9 mouse cellular contexts compared by ENCODE assay signal in genomic region chr6:54629734-54630133, GRCm38 (mm10). TPM values are rescaled to one million over a fixed set of nuclear protein-coding genes. Genes with fewer than 3 reads are reported as not detected.
DNase-seq lines count a peak whose midpoint lies in the region; ATAC-seq lines count a peak whose summit lies in the region.
"Had no signal": no experiment of that assay in that cellular context is flagged by ENCODE, and none has a peak within 500 bp of the region (broad histone marks: within the 10 kb centered on the region; RNA-seq: fewer than 3 reads in every experiment).

No protein-coding gene starts in this region.

- H3K27me3 ChIP-seq in intestine, embryonic 16.5 days (replicated peaks; ENCODE audit: control insufficient read depth, insufficient read depth, low read length): no peaks in the 10 kb centered on the region
- H3K27me3 ChIP-seq: lung, embryonic 15.5 days had no signal

- no peaks in the 10 kb centered on the region for H3K36me3 ChIP-seq in intestine, embryonic 16.5 days (ENCODE audit: control insufficient read depth, insufficient read depth, low read length)

- 31% methylated on average over 7 of the region's 7 CpGs for WGBS in intestine, embryonic 16.5 days

- no peak overlapping the region for H3K9ac ChIP-seq in intestine, embryonic 16.5 days (ENCODE audit: low read depth, low read length)
- H3K9ac ChIP-seq: lung, embryonic 15.5 days had no signal

- DNase-seq in heart, postnatal 4 days: peak; percentile 35
- DNase-seq in heart, adult 18-20 months: no peak
- DNase-seq in 416B (ENCODE audit: low read depth): peak; percentile 2
- DNase-seq in WW6 (ENCODE audit: low read depth, low spot score): peak; percentile 3
- peak; percentile 52 for DNase-seq in naive thymus-derived CD4-positive, alpha-beta T cell, adult 2 months (ENCODE audit: low read depth)
- no peak for DNase-seq in left cerebral cortex, adult 8-10 months (ENCODE audit: low spot score in 2 of 2)
- no peak for DNase-seq in right cerebral cortex, postnatal 4 days

- H3K4me2 ChIP-seq in intestine, embryonic 16.5 days (ENCODE audit: low read depth, low read length): no peak overlapping the region
- H3K4me2 ChIP-seq: lung, embryonic 15.5 days had no signal

- H3K4me3 ChIP-seq in intestine, embryonic 16.5 days (ENCODE audit: low read length): no peak overlapping the region
- H3K4me3 ChIP-seq: lung, embryonic 15.5 days had no signal

- H3K27ac ChIP-seq in intestine, embryonic 16.5 days (ENCODE audit: low read length): no peak overlapping the region
- H3K27ac ChIP-seq: lung, embryonic 15.5 days had no signal

- peak; percentile 68; the same call in 1 of the 2 replicates for ATAC-seq in intestine, embryonic 16.5 days

- H3K9me3 ChIP-seq in intestine, embryonic 16.5 days (ENCODE audit: control insufficient read depth, low read length): no peaks in the 10 kb centered on the region
- H3K9me3 ChIP-seq: lung, embryonic 15.5 days had no signal

- H3K4me1 ChIP-seq in intestine, embryonic 16.5 days (ENCODE audit: control insufficient read depth, insufficient read depth, low read length): no peaks in the 10 kb centered on the region
- H3K4me1 ChIP-seq: lung, embryonic 15.5 days had no signal

RNA-seq across cellular contexts. Expression of gene Fkbp14, which starts 32.6 kb away (rescaled TPM):
- total RNA-seq in heart, postnatal 4 days (2021): 10 to 100 TPM; 14.4 to 17.0 TPM
- total RNA-seq in heart, adult 18-20 months (2021): 10 to 100 TPM in 1 of 2 experiments, 1 to 10 TPM in 1; 8.9 to 11.6 TPM
- polyA plus RNA-seq in intestine, embryonic 16.5 days (2015; fragmentation: Nextera tagmentation; extraction: Ambion mirVana): 19.4 and 19.7 TPM in 2 replicates
- total RNA-seq in left cerebral cortex, adult 8-10 months (2022): 10 to 100 TPM in 1 of 4 experiments, 1 to 10 TPM in 3; 7.7 to 10.2 (median 8.3) TPM

RNA-seq across cellular contexts. Expression of gene Plekha8, which starts 34.8 kb away (rescaled TPM):
- total RNA-seq in heart, postnatal 4 days (2021): 10 to 100 TPM; 12.5 to 13.4 TPM
- 1 to 10 TPM; 9.1 to 9.9 TPM for total RNA-seq in heart, adult 18-20 months (2021)
- polyA plus RNA-seq in intestine, embryonic 16.5 days (2015; fragmentation: Nextera tagmentation; extraction: Ambion mirVana): 5.4 and 6.1 TPM in 2 replicates
- 10 to 100 TPM; 10.4 to 12.9 (median 11.2) TPM for total RNA-seq in left cerebral cortex, adult 8-10 months (2022)

RNA-seq across cellular contexts. Expression of gene Mturn, which starts 51.7 kb away (rescaled TPM):
- 1 to 10 TPM; 6.0 to 9.1 TPM for total RNA-seq in heart, postnatal 4 days (2021)
- total RNA-seq in heart, adult 18-20 months (2021): 10 to 100 TPM; 17.0 to 18.4 TPM
- 6.1 and 6.4 TPM in 2 replicates for polyA plus RNA-seq in intestine, embryonic 16.5 days (2015; fragmentation: Nextera tagmentation; extraction: Ambion mirVana)
- total RNA-seq in left cerebral cortex, adult 8-10 months (2022): 10 to 100 TPM; 87.9 to 99.9 (median 93.6) TPM

Comparison
In these comparisons a context has a peak if more than half of its experiments do, and no peak if none do; other contexts are left out.
1. DNase-seq: peak in heart, postnatal 4 days (single experiment), 416B (single experiment), WW6 (single experiment) and naive thymus-derived CD4-positive, alpha-beta T cell, adult 2 months (single experiment); none in heart, adult 18-20 months (0 of 2), left cerebral cortex, adult 8-10 months (0 of 2) and right cerebral cortex, postnatal 4 days (single experiment).
2. RNA of gene Mturn, which starts 51.7 kb away (total RNA-seq): 87.9 to 99.9 TPM in left cerebral cortex, adult 8-10 months; 17.0 to 18.4 TPM in heart, adult 18-20 months and 6.0 to 9.1 TPM in heart, postnatal 4 days; every median in the first group is over 4 times any median in the second.